Mouse (Mus musculus): ENCODE results near the gene Itga10. TPM values are rescaled to one million over a fixed set of nuclear protein-coding genes. Genes with fewer than 3 reads are reported as not detected.

Gene Itga10
- total and polyA plus RNA-seq, 3 experiments, result 0.36 to 1.2 (median 1.0) TPM

Other genes starting within 250 kb of the Itga10 start
- 0.13 TPM in 1 of 2 replicates, not detected in the other for gene BC107364, start 193.3 kb upstream of the Itga10 start, total RNA-seq (2012; rRNA removed)
- not detected in 2 replicates for gene BC107364, start 193.3 kb upstream of the Itga10 start, total RNA-seq (2014; rRNA removed)
- not detected in 2 replicates for gene BC107364, start 193.3 kb upstream of the Itga10 start, polyA plus RNA-seq (2012; ENCODE audit: insufficient read length, low read depth)
- gene Hfe2, start 120.4 kb upstream of the Itga10 start, total RNA-seq (2012; rRNA removed), result not detected in 2 replicates
- not detected in 2 replicates for gene Hfe2, start 120.4 kb upstream of the Itga10 start, total RNA-seq (2014; rRNA removed)
- not detected in 2 replicates for gene Hfe2, start 120.4 kb upstream of the Itga10 start, polyA plus RNA-seq (2012; ENCODE audit: insufficient read length, low read depth)
- gene Txnip, start 87.6 kb upstream of the Itga10 start, total RNA-seq (2012; rRNA removed), result 52.5 and 76.7 TPM in 2 replicates
- gene Txnip, start 87.6 kb upstream of the Itga10 start, total RNA-seq (2014; rRNA removed), result 184 and 220 TPM in 2 replicates
- 39.2 and 41.8 TPM in 2 replicates for gene Txnip, start 87.6 kb upstream of the Itga10 start, polyA plus RNA-seq (2012; ENCODE audit: insufficient read length, low read depth)
- gene Gm16253, start 68.6 kb upstream of the Itga10 start, total RNA-seq (2012; rRNA removed), result 0.38 and 0.72 TPM in 2 replicates
- not detected in 2 replicates for gene Gm16253, start 68.6 kb upstream of the Itga10 start, total RNA-seq (2014; rRNA removed)
- gene Gm16253, start 68.6 kb upstream of the Itga10 start, polyA plus RNA-seq (2012; ENCODE audit: insufficient read length, low read depth), result 0.46 TPM in 1 of 2 replicates, not detected in the other
- 10.4 and 13.7 TPM in 2 replicates for gene Polr3gl, start 51.4 kb upstream of the Itga10 start, total RNA-seq (2012; rRNA removed)
- 15.7 and 16.6 TPM in 2 replicates for gene Polr3gl, start 51.4 kb upstream of the Itga10 start, total RNA-seq (2014; rRNA removed)
- 18.8 and 28.4 TPM in 2 replicates for gene Polr3gl, start 51.4 kb upstream of the Itga10 start, polyA plus RNA-seq (2012; ENCODE audit: insufficient read length, low read depth)
- gene Ankrd34a, start 48.9 kb upstream of the Itga10 start, total RNA-seq (2012; rRNA removed), result 0.04 TPM in 2 replicates
- gene Ankrd34a, start 48.9 kb upstream of the Itga10 start, total RNA-seq (2014; rRNA removed), result not detected in 2 replicates
- 0.11 TPM in 1 of 2 replicates, not detected in the other for gene Ankrd34a, start 48.9 kb upstream of the Itga10 start, polyA plus RNA-seq (2012; ENCODE audit: insufficient read length, low read depth)
- 2.9 and 4.5 TPM in 2 replicates for gene Lix1l, start 44.4 kb upstream of the Itga10 start, total RNA-seq (2012; rRNA removed)
- 3.7 and 4.6 TPM in 2 replicates for gene Lix1l, start 44.4 kb upstream of the Itga10 start, total RNA-seq (2014; rRNA removed)
- gene Lix1l, start 44.4 kb upstream of the Itga10 start, polyA plus RNA-seq (2012; ENCODE audit: insufficient read length, low read depth), result 4.0 and 4.7 TPM in 2 replicates
- gene Rbm8a, start 15.7 kb upstream of the Itga10 start, total RNA-seq (2012; rRNA removed), result 80.3 and 114 TPM in 2 replicates
- gene Rbm8a, start 15.7 kb upstream of the Itga10 start, total RNA-seq (2014; rRNA removed), result 50.2 and 59.7 TPM in 2 replicates
- 187 and 377 TPM in 2 replicates for gene Rbm8a, start 15.7 kb upstream of the Itga10 start, polyA plus RNA-seq (2012; ENCODE audit: insufficient read length, low read depth)
- gene Pex11b, start 10.2 kb upstream of the Itga10 start, total RNA-seq (2012; rRNA removed), result 23.4 and 23.9 TPM in 2 replicates
- gene Pex11b, start 10.2 kb upstream of the Itga10 start, total RNA-seq (2014; rRNA removed), result 26.3 and 33.1 TPM in 2 replicates
- 23.2 and 27.9 TPM in 2 replicates for gene Pex11b, start 10.2 kb upstream of the Itga10 start, polyA plus RNA-seq (2012; ENCODE audit: insufficient read length, low read depth)
- 0.08 and 0.13 TPM in 2 replicates for gene Gm42957, start 10.1 kb upstream of the Itga10 start, total RNA-seq (2012; rRNA removed)
- gene Gm42957, start 10.1 kb upstream of the Itga10 start, total RNA-seq (2014; rRNA removed), result not detected in 2 replicates
- gene Gm42957, start 10.1 kb upstream of the Itga10 start, polyA plus RNA-seq (2012; ENCODE audit: insufficient read length, low read depth), result 0.11 TPM in 1 of 2 replicates, not detected in the other
- 6.5 and 11.2 TPM in 2 replicates for gene Ankrd35, start 24.5 kb downstream of the Itga10 start, total RNA-seq (2012; rRNA removed)
- 0.51 and 0.78 TPM in 2 replicates for gene Ankrd35, start 24.5 kb downstream of the Itga10 start, total RNA-seq (2014; rRNA removed)
- gene Ankrd35, start 24.5 kb downstream of the Itga10 start, polyA plus RNA-seq (2012; ENCODE audit: insufficient read length, low read depth), result 1.9 and 2.5 TPM in 2 replicates
- 10.2 and 13.1 TPM in 2 replicates for gene Pias3, start 50.8 kb downstream of the Itga10 start, total RNA-seq (2012; rRNA removed)
- gene Pias3, start 50.8 kb downstream of the Itga10 start, total RNA-seq (2014; rRNA removed), result 5.9 and 6.3 TPM in 2 replicates
- 20.2 and 21.4 TPM in 2 replicates for gene Pias3, start 50.8 kb downstream of the Itga10 start, polyA plus RNA-seq (2012; ENCODE audit: insufficient read length, low read depth)
- 0.84 and 1.0 TPM in 2 replicates for gene Nudt17, start 63.0 kb downstream of the Itga10 start, total RNA-seq (2012; rRNA removed)
- 0.21 and 0.39 TPM in 2 replicates for gene Nudt17, start 63.0 kb downstream of the Itga10 start, total RNA-seq (2014; rRNA removed)
- 1.1 and 1.9 TPM in 2 replicates for gene Nudt17, start 63.0 kb downstream of the Itga10 start, polyA plus RNA-seq (2012; ENCODE audit: insufficient read length, low read depth)
- 31.6 and 34.5 TPM in 2 replicates for gene Polr3c, start 82.0 kb downstream of the Itga10 start, total RNA-seq (2012; rRNA removed)
- 14.6 and 18.1 TPM in 2 replicates for gene Polr3c, start 82.0 kb downstream of the Itga10 start, total RNA-seq (2014; rRNA removed)
- gene Polr3c, start 82.0 kb downstream of the Itga10 start, polyA plus RNA-seq (2012; ENCODE audit: insufficient read length, low read depth), result 78.3 and 79.5 TPM in 2 replicates
- 25.8 and 28.5 TPM in 2 replicates for gene Rnf115, start 82.1 kb downstream of the Itga10 start, total RNA-seq (2012; rRNA removed)
- gene Rnf115, start 82.1 kb downstream of the Itga10 start, total RNA-seq (2014; rRNA removed), result 79.3 and 83.5 TPM in 2 replicates
- gene Rnf115, start 82.1 kb downstream of the Itga10 start, polyA plus RNA-seq (2012; ENCODE audit: insufficient read length, low read depth), result 61.1 and 64.7 TPM in 2 replicates
- gene Pdzk1, start 183.7 kb downstream of the Itga10 start, total RNA-seq (2012; rRNA removed), result 0.13 TPM in 2 replicates
- not detected in 2 replicates for gene Pdzk1, start 183.7 kb downstream of the Itga10 start, total RNA-seq (2014; rRNA removed)
- 0.11 TPM in 1 of 2 replicates, not detected in the other for gene Pdzk1, start 183.7 kb downstream of the Itga10 start, polyA plus RNA-seq (2012; ENCODE audit: insufficient read length, low read depth)
- not detected in 2 replicates for gene Cd160, start 183.8 kb downstream of the Itga10 start, total RNA-seq (2012; rRNA removed)
- not detected in 2 replicates for gene Cd160, start 183.8 kb downstream of the Itga10 start, total RNA-seq (2014; rRNA removed)
- gene Cd160, start 183.8 kb downstream of the Itga10 start, polyA plus RNA-seq (2012; ENCODE audit: insufficient read length, low read depth), result 0.15 TPM in 1 of 2 replicates, not detected in the other

Measured in CH12.LX (cell line).